Mouse (Mus musculus) forebrain, embryonic 14.5 days (tissue): ENCODE measurements at regions not wholly inside any gene's neighbourhood (a gene's known extent, or its start where the extent isn't known, plus 50 kb on each side); places are given as distances from the start of the nearest gene placed in this dataset.

Experiments used
- ATAC-seq: fragments of 200-750 bp; cut with Nextera tagmentation; 2 replicates; pipeline ENCODE4 v1.8.0; 2017; ENCODE audit warnings: mild to moderate bottlenecking, moderate library complexity
- DNase-seq: peaks from one replicate; pipeline ENCODE4 v3.0.0-alpha.2; 2015; ENCODE audit warnings: low spot score
- H3K27ac ChIP-seq: fragments of 300-500 bp; sonication (generic); 2 replicates; pipeline ENCODE4 v1.5.1; 2014; ENCODE audit warnings: low read depth, mild to moderate bottlenecking, control low read depth, low read length, moderate library complexity
- H3K27me3 ChIP-seq: fragments of 300-500 bp; sonication (generic); replicated peaks from 2 replicates; pipeline ENCODE4 v1.6.1; 2014; ENCODE audit warnings: low read length, control low read depth, mixed read lengths; ENCODE audit not compliant: control insufficient read depth, insufficient read depth
- H3K36me3 ChIP-seq: fragments of 300-500 bp; sonication (generic); 2 replicates; pipeline ENCODE4 v1.6.1; 2014; ENCODE audit warnings: low read length, control low read depth; ENCODE audit not compliant: control insufficient read depth, insufficient read depth
- H3K4me1 ChIP-seq: fragments of 300-500 bp; sonication (generic); 2 replicates; pipeline ENCODE4 v1.6.1; 2014; ENCODE audit warnings: antibody characterized with exemption, low read length, control low read depth; ENCODE audit not compliant: control insufficient read depth, insufficient read depth
- H3K4me2 ChIP-seq: fragments of 300-500 bp; sonication (generic); 2 replicates; pipeline ENCODE4 v1.6.1; 2014; ENCODE audit warnings: mild to moderate bottlenecking, control low read depth, low read length
- H3K4me3 ChIP-seq: fragments of 300-500 bp; sonication (generic); 2 replicates; pipeline ENCODE4 v1.5.1; 2014; ENCODE audit warnings: low read depth, low read length, control low read depth
- H3K9ac ChIP-seq: fragments of 300-500 bp; sonication (generic); 2 replicates; pipeline ENCODE4 v1.6.1; 2014; ENCODE audit warnings: mild to moderate bottlenecking, low read length, control low read depth, moderate library complexity
- H3K9me3 ChIP-seq: fragments of 300-500 bp; sonication (generic); replicated peaks from 2 replicates; pipeline ENCODE4 v1.6.1; 2016; ENCODE audit warnings: low read length, control low read depth, mixed read lengths; ENCODE audit not compliant: control insufficient read depth
- WGBS: fragments of 180-500 bp; shearing (Covaris S2); extraction: QIAGEN DNeasy Blood & Tissue Kit; methylation state at CpG from one replicate; pipeline ENCODE4 v1.1.7; 2014; 5-methylcytosine and 5-hydroxymethylcytosine counted together

GRCm38 (mm10) chr11:64703776-64704175 lies 267.3 kb upstream of the F930015N05Rik start:
- Histone ChIP-seq H3K9me3 (no peaks in the 10 kb centered on the region), H3K4me1 (no peaks in the 10 kb centered on the region), H3K4me3 (no peak overlapping the region), H3K9ac (no peak overlapping the region), H3K36me3 (no peaks in the 10 kb centered on the region), H3K4me2 (no peak overlapping the region), H3K27me3 (no peaks in the 10 kb centered on the region), H3K27ac (no peak overlapping the region)
- no peak for ATAC-seq
- no peak for DNase-seq
- WGBS: 88% methylated on average over 1 of the region's 1 CpGs

- H3K27me3 ChIP-seq: no peaks in the 10 kb centered on the region
Measured at GRCm38 (mm10) chr11:64711801-64712200, 267.0 kb upstream of the Elac2 start.

GRCm38 (mm10) chr11:64715182-64715581 lies 263.7 kb upstream of the Elac2 start:
- Histone ChIP-seq H3K4me1 (no peaks in the 10 kb centered on the region), H3K4me3 (no peak overlapping the region), H3K9me3 (no peaks in the 10 kb centered on the region), H3K27ac (no peak overlapping the region), H3K36me3 (no peaks in the 10 kb centered on the region), H3K4me2 (no peak overlapping the region), H3K9ac (no peak overlapping the region), H3K27me3 (no peaks in the 10 kb centered on the region)
- peak; percentile 78 for DNase-seq
- peak; percentile 40; the same call in 1 of the 2 replicates for ATAC-seq
- WGBS: 17% methylated on average over 1 of the region's 1 CpGs

More at GRCm38 (mm10) chr11:64711801-64712200, 267.0 kb upstream of the Elac2 start:
- Histone ChIP-seq H3K4me2 (no peak overlapping the region), H3K27ac (no peak overlapping the region), H3K9ac (no peak overlapping the region), H3K36me3 (no peaks in the 10 kb centered on the region), H3K4me1 (no peaks in the 10 kb centered on the region), H3K9me3 (no peaks in the 10 kb centered on the region), H3K4me3 (no peak overlapping the region)
- no peak for ATAC-seq
- WGBS: 89% methylated on average over 2 of the region's 2 CpGs
- no peak for DNase-seq

DNA sequence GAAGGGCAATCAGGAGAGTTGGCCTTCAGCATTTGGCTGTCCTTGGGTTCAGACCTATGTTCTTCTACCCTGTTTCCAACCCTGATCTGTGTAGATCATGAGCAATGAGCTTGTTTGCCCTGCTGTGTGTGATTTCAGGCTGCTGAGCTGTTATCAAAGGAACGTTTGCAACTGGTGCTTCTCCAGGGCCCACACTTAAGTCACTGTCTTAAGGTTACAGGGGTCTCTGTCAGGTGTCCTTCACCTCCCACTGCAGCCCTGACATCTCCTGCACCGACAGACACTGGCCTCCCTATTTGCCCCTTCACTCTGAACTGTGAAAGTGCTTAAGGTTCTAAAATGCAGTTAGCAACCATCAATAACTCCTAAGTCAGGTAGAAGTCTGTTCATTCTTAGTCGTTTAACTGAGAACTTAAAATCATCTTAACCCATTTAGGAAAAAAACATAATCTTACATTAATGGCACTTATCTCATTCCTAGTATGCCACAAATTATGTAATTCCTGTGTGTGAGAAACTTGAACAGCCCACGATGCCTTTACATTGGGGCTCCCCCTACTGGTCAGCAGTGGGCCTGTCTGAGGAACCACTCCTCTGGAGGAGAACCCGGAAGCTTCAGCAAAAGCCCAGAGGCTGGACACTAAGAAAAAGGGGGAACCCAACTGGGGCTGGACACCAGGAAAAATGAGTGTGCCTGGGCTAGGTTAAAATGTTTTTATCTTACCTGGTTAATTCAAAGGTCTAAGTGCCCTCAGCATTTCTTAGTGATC lies 260.3 kb upstream of the Elac2 start:
- no peaks in the 10 kb centered on the region for H3K4me1 ChIP-seq
- ATAC-seq: 0 out of 2 replicates have a peak, but pooled peaks have one; percentile 44
- no peaks in the 10 kb centered on the region for H3K36me3 ChIP-seq
- no peak overlapping the region for H3K27ac ChIP-seq
- H3K4me3 ChIP-seq: no peak overlapping the region
- H3K4me2 ChIP-seq: no peak overlapping the region
- H3K9ac ChIP-seq: no peak overlapping the region
- 29% methylated on average over 5 of the region's 5 CpGs for WGBS
- DNase-seq: peak; percentile 84
- no peaks in the 10 kb centered on the region for H3K9me3 ChIP-seq
- no peaks in the 10 kb centered on the region for H3K27me3 ChIP-seq

- 89% methylated on average over 5 of the region's 5 CpGs for WGBS
- Histone ChIP-seq H3K9me3 (no peaks in the 10 kb centered on the region), H3K4me2 (no peak overlapping the region), H3K27ac (no peak overlapping the region), H3K4me1 (no peaks in the 10 kb centered on the region), H3K9ac (no peak overlapping the region), H3K36me3 (no peaks in the 10 kb centered on the region), H3K4me3 (no peak overlapping the region), H3K27me3 (no peaks in the 10 kb centered on the region)
- DNase-seq (no peak), ATAC-seq (no peak)
Measured at GRCm38 (mm10) chr11:64726249-64726648, 252.6 kb upstream of the Elac2 start.

DNA sequence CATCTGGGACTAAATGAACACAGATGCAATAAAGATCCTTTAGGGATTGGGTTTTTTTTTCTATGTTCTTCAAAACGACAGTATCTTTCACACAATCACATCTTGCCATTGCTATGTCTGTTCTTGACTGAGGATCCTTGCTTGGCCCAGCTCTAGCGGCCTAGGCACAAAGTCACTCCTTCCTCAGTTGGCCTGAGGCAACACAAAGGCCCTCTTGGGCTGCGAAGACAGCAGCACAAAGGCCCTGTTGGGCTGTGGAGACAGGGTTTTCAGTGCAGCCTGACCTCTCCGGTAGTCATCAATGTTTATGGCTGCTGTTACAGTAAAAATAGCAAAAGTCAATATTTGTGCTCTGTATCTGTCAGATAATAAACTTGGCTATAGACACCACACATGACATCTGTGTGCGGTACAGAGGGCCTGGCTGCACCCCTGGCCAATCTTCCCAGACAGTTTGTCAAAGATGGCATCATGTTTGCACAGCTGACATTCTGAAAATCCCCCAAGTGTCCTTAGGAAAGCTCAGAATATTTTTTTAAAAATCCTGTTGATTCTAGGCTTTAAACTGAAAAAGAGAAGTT lies 250.9 kb upstream of the Elac2 start:
- 81% methylated on average over 5 of the region's 5 CpGs for WGBS

DNA sequence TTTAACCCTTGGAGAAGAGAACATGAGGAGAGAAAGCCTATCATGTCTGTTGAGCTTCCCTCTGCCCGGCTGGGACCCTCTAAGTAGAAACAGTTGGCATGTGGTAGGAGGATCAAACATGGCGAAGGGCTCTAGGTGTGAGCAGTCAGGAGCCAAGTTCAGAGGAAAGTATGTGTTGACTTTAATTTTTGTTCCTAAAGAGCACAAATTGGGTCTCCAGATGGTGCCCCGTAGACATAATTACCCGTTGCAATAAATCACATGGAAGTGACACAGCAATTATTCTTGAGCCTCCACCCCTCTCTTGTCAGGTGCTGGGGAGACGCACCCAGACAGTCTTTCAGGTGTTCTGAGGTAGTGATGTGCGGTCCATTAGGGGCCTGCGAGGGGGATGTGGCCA lies 239.9 kb upstream of the Elac2 start:
- no peaks in the 10 kb centered on the region for H3K36me3 ChIP-seq
- H3K4me2 ChIP-seq: no peak overlapping the region
- no peaks in the 10 kb centered on the region for H3K9me3 ChIP-seq
- no peak overlapping the region for H3K27ac ChIP-seq
- H3K9ac ChIP-seq: no peak overlapping the region
- WGBS: 80% methylated on average over 7 of the region's 7 CpGs
- no peak overlapping the region for H3K4me3 ChIP-seq
- no peaks in the 10 kb centered on the region for H3K27me3 ChIP-seq
- DNase-seq (no peak), ATAC-seq (no peak)
- no peaks in the 10 kb centered on the region for H3K4me1 ChIP-seq

More for the DNA sequence above, 250.9 kb upstream of the Elac2 start:
- no peak overlapping the region for H3K9ac ChIP-seq
- H3K9me3 ChIP-seq: no peaks in the 10 kb centered on the region
- no peak overlapping the region for H3K4me2 ChIP-seq
- H3K27me3 ChIP-seq: no peaks in the 10 kb centered on the region
- DNase-seq (no peak), ATAC-seq (no peak)
- H3K4me1 ChIP-seq: no peaks in the 10 kb centered on the region
- H3K4me3 ChIP-seq: no peak overlapping the region
- H3K27ac ChIP-seq: no peak overlapping the region
- no peaks in the 10 kb centered on the region for H3K36me3 ChIP-seq

- ATAC-seq: no peak
- DNase-seq: no peak
Measured at GRCm38 (mm10) chr11:64743753-64744152, 235.1 kb upstream of the Elac2 start.

GRCm38 (mm10) chr11:64746146-64746545 lies 232.7 kb upstream of the Elac2 start:
- no peak overlapping the region for H3K27ac ChIP-seq
- H3K4me2 ChIP-seq: no peak overlapping the region
- no peaks in the 10 kb centered on the region for H3K27me3 ChIP-seq
- no peaks in the 10 kb centered on the region for H3K4me1 ChIP-seq
- H3K36me3 ChIP-seq: no peaks in the 10 kb centered on the region
- no peak overlapping the region for H3K4me3 ChIP-seq
- DNase-seq (no peak), ATAC-seq (no peak)
- WGBS: 90% methylated on average over 6 of the region's 6 CpGs
- H3K9ac ChIP-seq: no peak overlapping the region
- no peaks in the 10 kb centered on the region for H3K9me3 ChIP-seq

More at GRCm38 (mm10) chr11:64743753-64744152, 235.1 kb upstream of the Elac2 start:
- H3K9me3 ChIP-seq: no peaks in the 10 kb centered on the region
- H3K27me3 ChIP-seq: no peaks in the 10 kb centered on the region
- no peaks in the 10 kb centered on the region for H3K36me3 ChIP-seq
- H3K27ac ChIP-seq: no peak overlapping the region
- no peak overlapping the region for H3K4me2 ChIP-seq
- H3K4me3 ChIP-seq: no peak overlapping the region
- no peaks in the 10 kb centered on the region for H3K4me1 ChIP-seq
- H3K9ac ChIP-seq: no peak overlapping the region
- WGBS: 79% methylated on average over 4 of the region's 4 CpGs
